Mouse (Mus musculus): ENCODE data around the gene Prg3. TPM values are rescaled to one million over a fixed set of nuclear protein-coding genes. Genes with fewer than 3 reads are reported as not detected.

The Prg3 gene
- not detected in 2 replicates for polyA plus RNA-seq (2015; fragmentation: Nextera tagmentation; extraction: Ambion mirVana)

DNA sequence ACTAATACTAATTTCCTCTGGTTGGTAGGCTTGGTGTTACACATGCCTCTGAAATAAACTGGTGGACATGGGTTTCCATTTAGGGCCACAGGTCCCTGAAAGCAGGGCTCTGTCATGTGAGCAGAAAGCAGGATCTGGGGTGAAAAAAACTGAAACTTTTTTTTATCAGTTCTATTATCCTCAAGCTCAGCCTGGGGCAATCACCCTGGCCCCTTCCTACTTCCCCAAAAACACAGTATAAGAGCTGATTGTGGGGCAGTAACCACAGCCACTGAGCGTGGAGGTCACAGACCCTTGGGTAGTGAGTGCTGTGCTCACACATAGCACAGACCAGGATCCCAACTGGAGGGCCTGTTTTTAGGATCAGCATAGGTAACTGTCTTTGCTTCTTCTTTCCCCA lies at the start of gene Prg3:
Gene Prg3, plus strand, starts transcription at position 286 of the 400 bp plus-strand sequence.
- TF ChIP-seq EP300 (IDR thresholded peaks at IDR 0.05): no peak
- TF ChIP-seq CTCF (IDR thresholded peaks at IDR 0.05): no peak
- Histone ChIP-seq H3K36me3 (ENCODE audit: insufficient read depth, low read length) (no peaks in the 10 kb centered on the region), H3K4me1 (ENCODE audit: insufficient read depth, low read depth, low read length) (no peaks in the 10 kb centered on the region), H3K9me3 (ENCODE audit: low read length) (no peaks in the 10 kb centered on the region), H3K27ac (ENCODE audit: low read length) (no peak within 1 kb of the TSS), H3K4me2 (replicated peaks; ENCODE audit: low read depth, low read length) (no peak within 1 kb of the TSS), H3K4me3 (ENCODE audit: low read depth, low read length) (no peak within 1 kb of the TSS), H3K27me3 (replicated peaks; ENCODE audit: insufficient read depth, low read length) (no peaks in the 10 kb centered on the region), H3K9ac (replicated peaks; ENCODE audit: low read depth) (no peak within 1 kb of the TSS)
- no peak for DNase-seq (ENCODE audit: low spot score)
- 61% methylated on average over 1 of the region's 1 CpGs for WGBS
- no peak for ATAC-seq

DNA sequence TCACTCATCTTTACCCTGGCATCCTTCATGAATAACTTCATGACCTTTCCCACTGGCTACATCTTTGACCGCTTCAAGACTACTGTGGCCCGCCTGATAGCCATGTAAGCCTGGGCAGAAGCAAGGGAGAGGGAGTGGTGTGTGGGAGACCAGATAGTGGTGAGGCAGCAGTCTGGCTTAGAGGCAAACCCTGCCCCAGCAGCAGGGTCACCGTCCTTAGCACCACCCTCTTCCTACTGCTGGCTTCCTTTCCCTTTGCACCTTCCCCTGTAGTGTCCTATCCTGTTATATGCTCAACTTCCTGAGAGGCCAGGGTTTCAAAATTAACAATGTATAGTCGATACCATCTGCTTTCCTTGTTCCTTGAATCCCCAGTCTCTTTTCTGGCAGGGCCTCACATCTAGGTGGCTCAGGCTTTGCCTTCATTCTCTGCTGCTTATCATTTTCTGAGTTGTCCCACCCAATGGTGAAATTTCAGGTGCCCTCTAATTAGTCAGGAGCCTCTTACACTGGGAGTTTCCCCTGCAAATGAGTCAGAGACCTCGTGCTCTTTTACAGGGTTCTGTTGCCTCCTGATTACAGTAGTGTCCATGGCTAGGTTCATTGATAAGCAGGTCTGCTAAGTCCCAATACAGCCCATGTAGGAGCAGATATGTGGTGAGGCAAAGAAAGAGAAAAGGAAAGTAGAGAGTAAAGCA lies 49.6 kb upstream of the Prg3 start:
- peak; percentile 60 for DNase-seq (ENCODE audit: low spot score)
- Histone ChIP-seq H3K9me3 (ENCODE audit: low read length) (no peaks in the 10 kb centered on the region), H3K36me3 (ENCODE audit: insufficient read depth, low read length) (0 out of 2 replicates have a peak, but pooled peaks cover 5% of the 10 kb centered on the region), H3K4me3 (ENCODE audit: low read depth, low read length) (peak overlapping the region; percentile 50), H3K9ac (replicated peaks; ENCODE audit: low read depth) (peak overlapping the region; percentile 52), H3K27ac (ENCODE audit: low read length) (peak overlapping the region; percentile 80), H3K4me1 (ENCODE audit: insufficient read depth, low read depth, low read length) (no peaks in the 10 kb centered on the region; the same call in 1 of the 2 replicates), H3K4me2 (replicated peaks; ENCODE audit: low read depth, low read length) (peak overlapping the region; percentile 58), H3K27me3 (replicated peaks; ENCODE audit: insufficient read depth, low read length) (no peaks in the 10 kb centered on the region)
- 47% methylated on average over 5 of the region's 5 CpGs for WGBS
- peak; percentile 70 for ATAC-seq
- TF ChIP-seq EP300 (IDR thresholded peaks at IDR 0.05) (peak; percentile 69; the same call in 1 of the 2 replicates), CTCF (IDR thresholded peaks at IDR 0.05) (no peak)

DNA sequence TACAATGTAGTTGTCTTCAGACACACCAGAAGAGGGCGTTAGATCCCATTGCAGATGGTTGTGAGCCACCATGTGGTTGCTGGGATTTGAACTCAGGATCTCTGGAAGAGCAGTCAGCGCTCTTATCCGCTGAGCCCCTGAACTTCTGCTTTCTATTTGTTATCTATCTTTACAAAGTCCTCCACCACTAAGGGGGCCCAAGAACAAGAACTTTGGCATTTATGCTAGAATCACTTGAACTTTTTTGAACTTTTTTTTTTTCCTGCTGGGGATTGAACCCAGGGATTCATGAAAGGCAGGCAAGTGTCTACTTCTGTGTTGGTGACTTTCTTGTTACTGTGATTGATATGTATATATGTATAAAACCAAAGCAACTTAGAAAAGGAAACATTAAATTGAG lies 48.7 kb upstream of the Prg3 start:
- H3K4me1 ChIP-seq (ENCODE audit: insufficient read depth, low read depth, low read length): no peaks in the 10 kb centered on the region; the same call in 1 of the 2 replicates

DNA sequence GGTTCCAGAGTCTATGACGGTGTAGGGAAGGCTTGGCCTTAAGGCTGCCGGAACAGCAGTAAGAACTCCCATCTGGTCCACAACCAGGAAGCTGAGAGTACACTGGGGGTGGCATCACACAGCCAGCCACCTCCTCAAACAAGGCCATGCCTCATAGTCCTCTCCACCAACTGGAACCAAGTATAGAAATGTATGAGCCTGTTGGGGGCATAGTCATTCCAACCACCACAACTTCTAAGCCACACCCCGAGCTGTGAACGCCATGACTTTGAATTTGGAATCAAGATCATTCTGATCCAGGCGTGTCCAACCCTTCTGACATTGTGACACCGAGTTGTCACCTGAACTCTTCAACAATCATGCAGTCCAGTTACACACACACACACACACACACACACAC lies 48.3 kb upstream of the Prg3 start:
- DNase-seq (ENCODE audit: low spot score): no peak
- no peak overlapping the region for H3K27ac ChIP-seq (ENCODE audit: low read length)
- no peak overlapping the region for H3K9ac ChIP-seq (replicated peaks; ENCODE audit: low read depth)
- H3K36me3 ChIP-seq (ENCODE audit: insufficient read depth, low read length): 0 out of 2 replicates have a peak, but pooled peaks cover 11% of the 10 kb centered on the region
- H3K9me3 ChIP-seq (ENCODE audit: low read length): no peaks in the 10 kb centered on the region
- no peaks in the 10 kb centered on the region for H3K27me3 ChIP-seq (replicated peaks; ENCODE audit: insufficient read depth, low read length)
- H3K4me3 ChIP-seq (ENCODE audit: low read depth, low read length): 0 out of 2 replicates have a peak overlapping the region, but pooled peaks have one; percentile 5
- H3K4me1 ChIP-seq (ENCODE audit: insufficient read depth, low read depth, low read length): no peaks in the 10 kb centered on the region; the same call in 1 of the 2 replicates
- H3K4me2 ChIP-seq (replicated peaks; ENCODE audit: low read depth, low read length): peak overlapping the region; percentile 58; the same call in 1 of the 2 replicates
- WGBS: 86% methylated on average over 6 of the region's 6 CpGs
- no peak for ATAC-seq
- TF ChIP-seq CTCF (IDR thresholded peaks at IDR 0.05) (no peak), EP300 (IDR thresholded peaks at IDR 0.05) (no peak)

More for the DNA sequence above, 48.7 kb upstream of the Prg3 start:
- Histone ChIP-seq H3K27ac (ENCODE audit: low read length) (no peak overlapping the region), H3K27me3 (replicated peaks; ENCODE audit: insufficient read depth, low read length) (no peaks in the 10 kb centered on the region), H3K4me2 (replicated peaks; ENCODE audit: low read depth, low read length) (peak overlapping the region; percentile 58; the same call in 1 of the 2 replicates), H3K9ac (replicated peaks; ENCODE audit: low read depth) (no peak overlapping the region), H3K36me3 (ENCODE audit: insufficient read depth, low read length) (0 out of 2 replicates have a peak, but pooled peaks cover 7% of the 10 kb centered on the region), H3K4me3 (ENCODE audit: low read depth, low read length) (0 out of 2 replicates have a peak overlapping the region, but pooled peaks have one; percentile 5), H3K9me3 (ENCODE audit: low read length) (no peaks in the 10 kb centered on the region)
- no peak for ATAC-seq
- TF ChIP-seq CTCF (IDR thresholded peaks at IDR 0.05) (no peak), EP300 (IDR thresholded peaks at IDR 0.05) (no peak)
- no peak for DNase-seq (ENCODE audit: low spot score)
- WGBS: 87% methylated on average over 3 of the region's 3 CpGs

DNA sequence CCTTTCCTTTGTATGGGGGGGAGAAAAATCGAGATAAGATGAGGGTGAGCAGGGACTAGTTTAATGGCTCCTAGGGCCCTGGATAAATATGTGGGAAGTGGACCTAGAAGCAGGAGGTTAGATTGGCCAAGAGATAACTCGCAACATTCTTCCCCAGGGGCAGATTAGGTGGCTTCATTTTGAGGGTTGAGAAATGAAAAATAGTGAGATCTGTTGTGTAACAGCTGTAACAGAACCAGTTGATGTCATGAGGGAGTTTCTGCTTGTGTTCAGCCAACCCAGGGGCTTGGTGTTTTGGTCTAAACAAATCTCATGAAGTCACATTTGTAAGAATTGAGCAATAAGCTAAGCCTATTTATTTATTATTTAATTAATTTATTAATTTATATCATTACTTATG lies 46.7 kb upstream of the Prg3 start:
- H3K9me3 ChIP-seq (ENCODE audit: low read length): no peaks in the 10 kb centered on the region
- no peak overlapping the region for H3K27ac ChIP-seq (ENCODE audit: low read length)
- H3K36me3 ChIP-seq (ENCODE audit: insufficient read depth, low read length): 0 out of 2 replicates have a peak, but pooled peaks cover 16% of the 10 kb centered on the region
- peak; percentile 57; the same call in 1 of the 2 replicates for TF ChIP-seq EP300 (IDR thresholded peaks at IDR 0.05)
- TF ChIP-seq CTCF (IDR thresholded peaks at IDR 0.05): no peak
- 60% methylated on average over 2 of the region's 2 CpGs for WGBS
- no peak overlapping the region for H3K4me2 ChIP-seq (replicated peaks; ENCODE audit: low read depth, low read length)
- no peak overlapping the region for H3K4me3 ChIP-seq (ENCODE audit: low read depth, low read length)
- DNase-seq (ENCODE audit: low spot score): peak; percentile 81
- H3K4me1 ChIP-seq (ENCODE audit: insufficient read depth, low read depth, low read length): no peaks in the 10 kb centered on the region; the same call in 1 of the 2 replicates
- H3K27me3 ChIP-seq (replicated peaks; ENCODE audit: insufficient read depth, low read length): no peaks in the 10 kb centered on the region
- no peak overlapping the region for H3K9ac ChIP-seq (replicated peaks; ENCODE audit: low read depth)
- no peak; the same call in 1 of the 2 replicates for ATAC-seq

DNA sequence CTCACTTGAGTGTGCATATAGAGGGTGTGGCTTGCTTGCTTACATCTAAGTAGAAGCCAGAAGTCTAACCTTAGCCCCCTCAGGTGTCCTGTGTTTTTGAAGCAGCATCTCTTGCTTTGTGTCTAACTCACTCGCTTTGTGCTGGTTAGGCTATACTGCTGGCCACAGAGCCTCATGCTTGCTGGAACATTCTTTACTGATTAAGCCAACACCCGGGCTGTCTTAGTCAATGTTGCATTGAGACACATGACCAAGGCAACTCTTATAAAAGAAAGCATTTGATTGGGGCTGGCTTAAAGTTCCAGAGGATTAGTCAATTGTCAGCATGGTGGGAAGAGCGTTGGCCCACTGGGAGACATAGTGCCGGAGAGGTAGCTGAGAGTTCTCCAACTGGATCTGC lies 46.2 kb upstream of the Prg3 start:
- TF ChIP-seq EP300 (IDR thresholded peaks at IDR 0.05) (no peak), CTCF (IDR thresholded peaks at IDR 0.05) (no peak)
- Histone ChIP-seq H3K4me2 (replicated peaks; ENCODE audit: low read depth, low read length) (no peak overlapping the region), H3K4me1 (ENCODE audit: insufficient read depth, low read depth, low read length) (no peaks in the 10 kb centered on the region; the same call in 1 of the 2 replicates), H3K27me3 (replicated peaks; ENCODE audit: insufficient read depth, low read length) (no peaks in the 10 kb centered on the region), H3K9ac (replicated peaks; ENCODE audit: low read depth) (no peak overlapping the region), H3K36me3 (ENCODE audit: insufficient read depth, low read length) (0 out of 2 replicates have a peak, but pooled peaks cover 20% of the 10 kb centered on the region), H3K4me3 (ENCODE audit: low read depth, low read length) (no peak overlapping the region), H3K27ac (ENCODE audit: low read length) (no peak overlapping the region), H3K9me3 (ENCODE audit: low read length) (no peaks in the 10 kb centered on the region)
- no peak for DNase-seq (ENCODE audit: low spot score)
- ATAC-seq: no peak; the same call in 1 of the 2 replicates
- 88% methylated on average over 4 of the region's 4 CpGs for WGBS
